Mouse (Mus musculus) ovary, postnatal 10 days (tissue): ENCODE results near the gene Dnajc17.
A peak's percentile ranks its signal among the peaks of the same experiment; 100 is the strongest.

Experiments
- DNase-seq: peaks from one replicate; pipeline ENCODE4 v3.0.0; 2022; ENCODE audit warnings: low spot score

Gene Dnajc17

GRCm38 (mm10) chr2:119163135-119163534 is 45.5 kb downstream of the Dnajc17 start:
- DNase-seq: no peak

- DNase-seq: no peak
Measured at GRCm38 (mm10) chr2:119161247-119161646, 47.3 kb downstream of the Dnajc17 start.

- DNase-seq: no peak
Measured at GRCm38 (mm10) chr2:119157836-119158235, 50.8 kb downstream of the Dnajc17 start.

GRCm38 (mm10) chr2:119156681-119157572 is 51.7 kb downstream of the Dnajc17 start, which contains the start of gene Rmdn3:
Rmdn3 (minus strand) TSS chr2:119157034.
- DNase-seq: peak; percentile 85

- DNase-seq: no peak
Measured at GRCm38 (mm10) chr2:119156081-119156680, 52.4 kb downstream of the Dnajc17 start.

- no peak for DNase-seq
Measured at GRCm38 (mm10) chr2:119155388-119155787, 53.2 kb downstream of the Dnajc17 start.

- no peak for DNase-seq
Measured at GRCm38 (mm10) chr2:119154683-119155082, 53.9 kb downstream of the Dnajc17 start.

GRCm38 (mm10) chr2:119152255-119152654 is 56.3 kb downstream of the Dnajc17 start:
- DNase-seq: no peak

- no peak for DNase-seq
Measured at GRCm38 (mm10) chr2:119147775-119148174, 60.8 kb downstream of the Dnajc17 start.

GRCm38 (mm10) chr2:119147160-119147678 is 61.4 kb downstream of the Dnajc17 start:
- no peak for DNase-seq

GRCm38 (mm10) chr2:119146435-119146834 is 62.2 kb downstream of the Dnajc17 start:
- DNase-seq: no peak

GRCm38 (mm10) chr2:119145199-119145598 is 63.4 kb downstream of the Dnajc17 start:
- no peak for DNase-seq

GRCm38 (mm10) chr2:119136346-119136898 is 72.2 kb downstream of the Dnajc17 start:
- no peak for DNase-seq
